Mouse (Mus musculus): ENCODE results near the gene Cacna1c. TPM values are rescaled to one million over a fixed set of nuclear protein-coding genes. Genes with fewer than 3 reads are reported as not detected.

Gene Cacna1c
- polyA plus RNA-seq, 2 experiments = 8.9 to 29.0 TPM

GRCm38 (mm10) chr6:118605974-118606373, 590.2 kb downstream of the Cacna1c start:
- no peak for ATAC-seq (ENCODE audit: low FRiP score, low read depth)
- peaks cover 33% of the 10 kb centered on the region for H3K36me3 ChIP-seq (ENCODE audit: control insufficient read depth, insufficient read depth, low read length)

GRCm38 (mm10) chr6:118603825-118604224, 592.4 kb downstream of the Cacna1c start:
- Histone ChIP-seq H3K4me2 (replicated peaks; ENCODE audit: low read depth, low read length, severe bottlenecking) (no peak overlapping the region), H3K9ac (ENCODE audit: low read depth, low read length, severe bottlenecking) (no peak overlapping the region), H3K4me1 (ENCODE audit: control insufficient read depth, insufficient read depth, low read length) (no peaks in the 10 kb centered on the region), H3K9me3 (ENCODE audit: control insufficient read depth, low read length) (no peaks in the 10 kb centered on the region), H3K27ac (replicated peaks; ENCODE audit: low read depth, low read length) (no peak overlapping the region), H3K4me3 (replicated peaks; ENCODE audit: low read length) (no peak overlapping the region), H3K27me3 (ENCODE audit: control insufficient read depth, insufficient read depth, low read length) (no peaks in the 10 kb centered on the region), H3K36me3 (ENCODE audit: control insufficient read depth, insufficient read depth, low read length) (peaks cover 30% of the 10 kb centered on the region)
- WGBS = 93% methylated on average over 7 of the region's 7 CpGs
- no peak for TF ChIP-seq POLR2A (IDR thresholded peaks at IDR 0.05; ENCODE audit: borderline replicate concordance, extremely low read depth, insufficient read depth, insufficient read length)
- DNase-seq (ENCODE audit: low spot score) = no peak
- no peak for ATAC-seq (ENCODE audit: low FRiP score, low read depth)

More at GRCm38 (mm10) chr6:118605974-118606373, 590.2 kb downstream of the Cacna1c start:
- H3K4me1 ChIP-seq (ENCODE audit: control insufficient read depth, insufficient read depth, low read length) = no peaks in the 10 kb centered on the region
- WGBS = 71% methylated on average over 7 of the region's 7 CpGs
- no peak for TF ChIP-seq POLR2A (IDR thresholded peaks at IDR 0.05; ENCODE audit: borderline replicate concordance, extremely low read depth, insufficient read depth, insufficient read length)
- H3K27me3 ChIP-seq (ENCODE audit: control insufficient read depth, insufficient read depth, low read length) = no peaks in the 10 kb centered on the region
- no peak overlapping the region for H3K4me3 ChIP-seq (replicated peaks; ENCODE audit: low read length)
- no peak overlapping the region for H3K27ac ChIP-seq (replicated peaks; ENCODE audit: low read depth, low read length)
- no peak overlapping the region for H3K9ac ChIP-seq (ENCODE audit: low read depth, low read length, severe bottlenecking)
- no peak overlapping the region for H3K4me2 ChIP-seq (replicated peaks; ENCODE audit: low read depth, low read length, severe bottlenecking)
- DNase-seq (ENCODE audit: low spot score) = no peak
- H3K9me3 ChIP-seq (ENCODE audit: control insufficient read depth, low read length) = no peaks in the 10 kb centered on the region

DNA sequence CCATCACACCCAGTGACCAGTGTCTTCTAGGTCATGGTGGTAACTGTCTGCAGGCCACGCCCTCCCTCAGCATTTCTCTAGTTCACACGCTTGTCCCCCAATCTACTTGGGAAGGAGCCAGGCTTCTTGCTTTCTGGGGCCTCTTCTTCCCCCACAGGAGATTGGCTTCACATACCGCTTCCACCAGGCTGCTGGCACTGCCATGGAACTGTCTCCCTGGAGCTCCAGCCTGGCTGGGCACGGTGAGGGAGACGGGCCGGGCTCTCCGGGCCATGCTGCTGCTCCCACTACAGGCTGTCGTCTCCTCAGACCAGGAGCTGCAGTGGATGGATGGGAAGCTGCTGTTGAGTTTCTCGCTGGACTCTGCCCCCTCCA, 600.5 kb downstream of the Cacna1c start:
- H3K36me3 ChIP-seq (ENCODE audit: control insufficient read depth, insufficient read depth, low read length) = peaks cover 24% of the 10 kb centered on the region
- no peak overlapping the region for H3K4me2 ChIP-seq (replicated peaks; ENCODE audit: low read depth, low read length, severe bottlenecking)
- H3K4me1 ChIP-seq (ENCODE audit: control insufficient read depth, insufficient read depth, low read length) = 0 out of 2 replicates have a peak, but pooled peaks cover 3% of the 10 kb centered on the region
- H3K4me3 ChIP-seq (replicated peaks; ENCODE audit: low read length) = no peak overlapping the region
- H3K9ac ChIP-seq (ENCODE audit: low read depth, low read length, severe bottlenecking) = no peak overlapping the region
- TF ChIP-seq POLR2A (IDR thresholded peaks at IDR 0.05; ENCODE audit: borderline replicate concordance, extremely low read depth, insufficient read depth, insufficient read length) = no peak
- ATAC-seq (ENCODE audit: low FRiP score, low read depth) (no peak), DNase-seq (ENCODE audit: low spot score) (no peak)
- peaks cover 14% of the 10 kb centered on the region; the same call in 1 of the 2 replicates for H3K27me3 ChIP-seq (ENCODE audit: control insufficient read depth, insufficient read depth, low read length)
- 81% methylated on average over 9 of the region's 9 CpGs for WGBS
- no peaks in the 10 kb centered on the region for H3K9me3 ChIP-seq (ENCODE audit: control insufficient read depth, low read length)
- H3K27ac ChIP-seq (replicated peaks; ENCODE audit: low read depth, low read length) = no peak overlapping the region

GRCm38 (mm10) chr6:118594833-118595680, 601.2 kb downstream of the Cacna1c start:
- DNase-seq (ENCODE audit: low spot score) (no peak), ATAC-seq (ENCODE audit: low FRiP score, low read depth) (no peak)
- no peak overlapping the region for H3K27ac ChIP-seq (replicated peaks; ENCODE audit: low read depth, low read length)
- no peak overlapping the region for H3K4me2 ChIP-seq (replicated peaks; ENCODE audit: low read depth, low read length, severe bottlenecking)
- peaks cover 21% of the 10 kb centered on the region for H3K36me3 ChIP-seq (ENCODE audit: control insufficient read depth, insufficient read depth, low read length)
- 78% methylated on average over 10 of the region's 10 CpGs for WGBS
- TF ChIP-seq POLR2A (IDR thresholded peaks at IDR 0.05; ENCODE audit: borderline replicate concordance, extremely low read depth, insufficient read depth, insufficient read length) = no peak
- H3K27me3 ChIP-seq (ENCODE audit: control insufficient read depth, insufficient read depth, low read length) = peaks cover 14% of the 10 kb centered on the region; the same call in 1 of the 2 replicates
- H3K9ac ChIP-seq (ENCODE audit: low read depth, low read length, severe bottlenecking) = no peak overlapping the region
- no peak overlapping the region for H3K4me3 ChIP-seq (replicated peaks; ENCODE audit: low read length)
- H3K4me1 ChIP-seq (ENCODE audit: control insufficient read depth, insufficient read depth, low read length) = 0 out of 2 replicates have a peak, but pooled peaks cover 3% of the 10 kb centered on the region
- H3K9me3 ChIP-seq (ENCODE audit: control insufficient read depth, low read length) = no peaks in the 10 kb centered on the region

DNA sequence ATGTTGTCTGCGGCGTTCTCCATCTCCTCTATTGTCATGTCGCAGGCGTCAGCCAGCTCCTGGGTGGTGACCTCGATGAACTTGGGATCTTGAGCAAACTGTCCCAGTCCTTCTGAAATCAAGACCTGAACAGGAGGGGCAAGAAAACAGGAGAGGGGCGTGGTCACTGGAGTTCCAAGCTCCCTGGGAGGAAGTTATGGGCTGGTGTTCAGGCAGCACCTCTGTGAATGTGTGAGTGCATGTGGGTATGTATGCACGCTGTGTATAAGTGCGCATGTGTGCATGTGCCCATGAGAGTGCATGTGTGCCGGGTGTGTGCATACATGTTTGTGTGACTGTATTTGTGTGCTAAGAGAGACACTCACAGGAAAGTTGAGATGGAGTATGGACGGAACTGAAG, 602.1 kb downstream of the Cacna1c start:
- DNase-seq (ENCODE audit: low spot score) (no peak), ATAC-seq (ENCODE audit: low FRiP score, low read depth) (no peak)
- peaks cover 14% of the 10 kb centered on the region; the same call in 1 of the 2 replicates for H3K27me3 ChIP-seq (ENCODE audit: control insufficient read depth, insufficient read depth, low read length)
- peak overlapping the region; percentile 50 for H3K4me2 ChIP-seq (replicated peaks; ENCODE audit: low read depth, low read length, severe bottlenecking)
- peak overlapping the region; percentile 28 for H3K4me3 ChIP-seq (replicated peaks; ENCODE audit: low read length)
- H3K36me3 ChIP-seq (ENCODE audit: control insufficient read depth, insufficient read depth, low read length) = peaks cover 21% of the 10 kb centered on the region
- H3K4me1 ChIP-seq (ENCODE audit: control insufficient read depth, insufficient read depth, low read length) = 0 out of 2 replicates have a peak, but pooled peaks cover 3% of the 10 kb centered on the region
- no peak for TF ChIP-seq POLR2A (IDR thresholded peaks at IDR 0.05; ENCODE audit: borderline replicate concordance, extremely low read depth, insufficient read depth, insufficient read length)
- H3K9me3 ChIP-seq (ENCODE audit: control insufficient read depth, low read length) = no peaks in the 10 kb centered on the region
- 39% methylated on average over 10 of the region's 10 CpGs for WGBS
- H3K9ac ChIP-seq (ENCODE audit: low read depth, low read length, severe bottlenecking) = peak overlapping the region; percentile 41; the same call in 1 of the 2 replicates
- no peak overlapping the region for H3K27ac ChIP-seq (replicated peaks; ENCODE audit: low read depth, low read length)

Data from limb, embryonic 14.5 days (tissue).